ENCODE assay signal across 26 mouse cellular contexts in the genomic region with DNA sequence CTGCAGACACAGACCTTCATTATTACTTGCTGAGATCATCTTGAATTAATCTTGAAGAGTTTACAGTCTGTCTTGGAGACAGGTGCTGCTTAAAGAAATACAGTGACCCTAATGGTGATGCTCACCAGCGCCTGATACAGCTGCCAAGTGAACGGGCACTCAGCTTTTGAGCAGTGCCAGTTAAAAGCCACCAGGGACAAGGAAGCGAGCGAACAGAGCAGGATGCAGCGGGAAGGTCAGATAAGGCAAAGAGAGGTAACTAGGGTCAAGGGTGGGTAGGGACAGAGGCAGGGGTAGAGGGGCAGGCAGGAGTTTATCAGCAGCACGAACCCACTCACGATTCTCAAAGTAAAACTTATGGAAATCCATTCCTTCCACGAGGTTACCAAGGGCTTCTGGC.
"Had no signal": no experiment of that assay in that cellular context is flagged by ENCODE, and none has a peak within 500 bp of the region (broad histone marks: within the 10 kb centered on the region; RNA-seq: fewer than 3 reads in every experiment).

No protein-coding gene starts in this region.

- H3K9ac ChIP-seq: kidney, embryonic 15.5 days; limb, embryonic 13.5 days; liver, embryonic 12.5 days; liver, embryonic 15.5 days; lung, embryonic 15.5 days; midbrain, embryonic 13.5 days; neural tube, embryonic 13.5 days; stomach, embryonic 15.5 days had no signal

- H3K27ac ChIP-seq: kidney, embryonic 15.5 days; layer of hippocampus, adult 2 months; limb, embryonic 10.5 days; limb, embryonic 13.5 days; liver, embryonic 12.5 days; liver, embryonic 15.5 days; lung, embryonic 15.5 days; midbrain, embryonic 10.5 days; midbrain, embryonic 13.5 days; neural tube, embryonic 13.5 days; stomach, embryonic 15.5 days had no signal

- H3K4me2 ChIP-seq: kidney, embryonic 15.5 days; limb, embryonic 13.5 days; liver, embryonic 12.5 days; liver, embryonic 15.5 days; lung, embryonic 15.5 days; midbrain, embryonic 13.5 days; neural tube, embryonic 13.5 days; stomach, embryonic 15.5 days had no signal

- H3K4me3 ChIP-seq: kidney, embryonic 15.5 days; layer of hippocampus, adult 2 months; limb, embryonic 10.5 days; limb, embryonic 13.5 days; liver, embryonic 12.5 days; liver, embryonic 15.5 days; lung, embryonic 15.5 days; megakaryocyte, embryonic 14.5 days; midbrain, embryonic 10.5 days; midbrain, embryonic 13.5 days; myocyte; neural tube, embryonic 13.5 days; stomach, embryonic 15.5 days had no signal

- DNase-seq: kidney, postnatal 10 days; kidney, postnatal 4 days; layer of hippocampus, adult 9-11 months; liver; lung, adult 18-20 months; lung, postnatal 10 days; lung, postnatal 36 days; retina, postnatal 1 day; right cerebral cortex, postnatal 25 days; spleen, adult 18-20 months; thymus, adult 18-20 months; thymus, postnatal 36 days had no signal

- H3K9me3 ChIP-seq: kidney, embryonic 15.5 days; limb, embryonic 10.5 days; limb, embryonic 13.5 days; liver, embryonic 12.5 days; liver, embryonic 15.5 days; lung, embryonic 15.5 days; megakaryocyte, embryonic 14.5 days; midbrain, embryonic 10.5 days; midbrain, embryonic 13.5 days; neural tube, embryonic 13.5 days; stomach, embryonic 15.5 days had no signal

- ATAC-seq: liver, embryonic 12.5 days; midbrain, embryonic 13.5 days; midbrain, embryonic 16.5 days had no signal

- H3K27me3 ChIP-seq: kidney, embryonic 15.5 days; limb, embryonic 13.5 days; liver, embryonic 12.5 days; liver, embryonic 15.5 days; lung, embryonic 15.5 days; megakaryocyte, embryonic 14.5 days; midbrain, embryonic 13.5 days; neural tube, embryonic 13.5 days; stomach, embryonic 15.5 days had no signal
